Mouse (Mus musculus) liver, embryonic 14.5 days (tissue): ENCODE results near the gene Phldb1. TPM values are rescaled to one million over a fixed set of nuclear protein-coding genes. Genes with fewer than 3 reads are reported as not detected.

Source experiments
- ATAC-seq: fragments of 200-750 bp; cut with Nextera tagmentation; 2 replicates; pipeline ENCODE4 v1.8.0; 2017; ENCODE audit warnings: moderate number of reproducible peaks, mild to moderate bottlenecking, moderate library complexity; ENCODE audit not compliant: insufficient read depth
- DNase-seq, 3 experiments: peaks; one replicate each; pipeline ENCODE4 v3.0.0-alpha.2; 2012 to 2013; ENCODE audit warnings: low read depth in 3 of 3, low spot score in 3 of 3
- H3K27ac ChIP-seq: fragments of 300-500 bp; sonication (generic); 2 replicates; pipeline ENCODE4 v1.5.1; 2014; ENCODE audit warnings: moderate library complexity, mild to moderate bottlenecking, control low read depth, inconsistent platforms
- H3K27me3 ChIP-seq: fragments of 300-500 bp; sonication (generic); 2 replicates; pipeline ENCODE4 v1.6.1; 2014; ENCODE audit warnings: mild to moderate bottlenecking, low read length, moderate library complexity; ENCODE audit not compliant: control insufficient read depth, insufficient read depth
- H3K36me3 ChIP-seq: fragments of 300-500 bp; sonication (generic); replicated peaks from 2 replicates; pipeline ENCODE4 v1.6.1; 2014; ENCODE audit warnings: low read depth; ENCODE audit not compliant: control insufficient read depth, insufficient read depth
- H3K4me1 ChIP-seq, 2 experiments: fragments of 200-500 bp in 1 of 2; fragments of 300-500 bp in 1 of 2; sonication (generic) in 1 of 2; replicated peaks; 2 replicates each; pipeline ENCODE4 v1.6.1; 2012 to 2014; ENCODE audit warnings: antibody characterized with exemption in 1 of 2, inconsistent platforms in 1 of 2, low read length in 1 of 2; ENCODE audit not compliant: control insufficient read depth in 2 of 2, insufficient read depth in 2 of 2
- H3K4me2 ChIP-seq: fragments of 300-500 bp; sonication (generic); 2 replicates; pipeline ENCODE4 v1.6.1; 2014; ENCODE audit warnings: low read depth, mild to moderate bottlenecking, control low read depth, moderate library complexity
- H3K4me3 ChIP-seq, 2 experiments: fragments of 200-500 bp in 1 of 2; fragments of 300-500 bp in 1 of 2; sonication (generic) in 1 of 2; 2 replicates each; pipeline ENCODE4 v1.5.1; 2012 to 2014; ENCODE audit warnings: low read depth in 2 of 2, low read length in 2 of 2, mild to moderate bottlenecking in 2 of 2, control low read depth in 1 of 2, inconsistent platforms in 1 of 2, moderate library complexity in 1 of 2; ENCODE audit not compliant: insufficient read depth in 1 of 2
- H3K9ac ChIP-seq: fragments of 300-500 bp; sonication (generic); replicated peaks from 2 replicates; pipeline ENCODE4 v1.6.1; 2014; ENCODE audit warnings: mild to moderate bottlenecking, control low read depth, moderate library complexity
- H3K9me3 ChIP-seq: fragments of 300-500 bp; sonication (generic); 2 replicates; pipeline ENCODE4 v1.6.1; 2016; ENCODE audit warnings: low read length, mixed read lengths; ENCODE audit not compliant: control insufficient read depth
- CTCF ChIP-seq: IDR thresholded peaks from 2 replicates; pipeline ENCODE4 v1.5.1; 2016; ENCODE audit warnings: antibody characterized with exemption, low read depth, control low read depth
- EP300 ChIP-seq: IDR thresholded peaks from 2 replicates; pipeline ENCODE4 v1.6.1; 2016; ENCODE audit warnings: antibody characterized with exemption, low read depth
- WGBS: fragments of 180-500 bp; shearing (Covaris S2); extraction: QIAGEN DNeasy Blood & Tissue Kit; methylation state at CpG from one replicate; pipeline ENCODE4 v1.1.7; 2014; ENCODE audit not compliant: insufficient replicate concordance; 5-methylcytosine and 5-hydroxymethylcytosine counted together
- polyA plus RNA-seq, 2 experiments: library from polyadenylated mRNA; depleted of rRNA in 1 of 2; stranded (reverse) in 1 of 2; unstranded in 1 of 2; fragments of >200 nt; fragmentation: Nextera tagmentation in 1 of 2; extraction: Ambion mirVana in 1 of 2; gene quantifications; 2 replicates each; pipeline versions ENCODE4 v1.2.1 to v1.2.3; 2012 to 2014

The Phldb1 gene
- polyA plus RNA-seq, 2 experiments: 1.6 to 2.6 TPM

DNA sequence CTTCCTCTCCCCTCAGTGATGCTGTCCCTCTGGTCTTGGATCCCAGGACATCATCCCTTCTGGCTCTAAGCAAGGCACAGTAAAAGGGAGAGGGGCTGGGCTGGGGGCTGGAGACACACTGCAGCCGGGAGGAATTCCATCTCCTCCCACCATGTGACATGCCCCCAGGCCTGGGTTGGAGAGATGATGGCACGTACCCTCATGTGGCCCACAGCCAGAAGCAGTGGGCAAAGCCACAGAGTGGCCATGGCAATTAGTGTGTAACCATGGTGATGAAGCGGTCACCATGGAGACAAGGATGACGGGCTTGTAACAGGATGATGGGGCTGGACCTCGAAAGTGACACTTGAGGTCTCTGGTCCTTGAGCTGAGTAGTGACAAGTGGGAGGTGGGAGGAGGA is 48.4 kb downstream of the Phldb1 start:
- H3K27me3 ChIP-seq: no peaks in the 10 kb centered on the region
- H3K9ac ChIP-seq: no peak overlapping the region
- 67% methylated on average over 5 of the region's 5 CpGs for WGBS
- DNase-seq: no peak
- H3K36me3 ChIP-seq: no peaks in the 10 kb centered on the region
- H3K27ac ChIP-seq: no peak overlapping the region
- H3K4me1 ChIP-seq: peaks cover 0 to 7% of the 10 kb centered on the region in 2 experiments; a peak in 2 of 4 replicates
- no peak for ATAC-seq
- H3K9me3 ChIP-seq: no peaks in the 10 kb centered on the region
- no peak overlapping the region for H3K4me3 ChIP-seq
- H3K4me2 ChIP-seq: no peak overlapping the region
- no peak for TF ChIP-seq EP300
- no peak for TF ChIP-seq CTCF

GRCm38 (mm10) chr9:44685346-44686330 is 49.4 kb downstream of the Phldb1 start:
- no peak overlapping the region for H3K27ac ChIP-seq
- ATAC-seq: no peak

DNA sequence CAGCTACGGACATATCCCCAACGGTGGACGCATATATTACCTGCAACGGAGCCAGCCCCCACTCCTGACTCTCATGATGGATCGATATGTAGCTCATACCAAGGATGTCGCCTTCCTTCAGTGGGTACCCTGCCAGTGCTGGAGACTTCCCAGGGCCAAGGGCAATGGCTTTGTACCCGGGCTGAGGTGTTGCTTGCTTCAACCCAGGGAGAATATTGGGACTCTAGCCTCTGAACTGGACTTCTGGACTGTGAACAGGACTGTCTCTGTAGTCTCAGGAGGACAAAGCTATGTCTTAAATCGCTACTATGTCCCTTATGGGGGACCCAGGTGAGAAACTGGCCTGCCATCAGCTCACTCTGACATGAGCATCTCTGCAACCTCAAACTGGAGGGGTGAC is 52.0 kb downstream of the Phldb1 start:
- 53% methylated on average over 8 of the region's 8 CpGs for WGBS
- Histone ChIP-seq H3K27ac (no peak overlapping the region), H3K27me3 (no peaks in the 10 kb centered on the region), H3K9ac (no peak overlapping the region), H3K36me3 (no peaks in the 10 kb centered on the region), H3K4me1 (no peaks in the 10 kb centered on the region), H3K4me3 (no peak overlapping the region), H3K4me2 (no peak overlapping the region), H3K9me3 (no peaks in the 10 kb centered on the region)
- DNase-seq: no peak
- ATAC-seq: no peak
- no peak for TF ChIP-seq EP300
- no peak for TF ChIP-seq CTCF

More at GRCm38 (mm10) chr9:44685346-44686330, 49.4 kb downstream of the Phldb1 start:
- TF ChIP-seq CTCF (peak; percentile 99), EP300 (no peak)
- no peaks in the 10 kb centered on the region for H3K27me3 ChIP-seq
- no peaks in the 10 kb centered on the region for H3K36me3 ChIP-seq
- H3K9me3 ChIP-seq: no peaks in the 10 kb centered on the region
- H3K4me1 ChIP-seq: no peaks in the 10 kb centered on the region
- no peak overlapping the region for H3K4me2 ChIP-seq
- peak in 2 of 3 experiments; percentile 17 to 24 for DNase-seq
- H3K9ac ChIP-seq: no peak overlapping the region
- no peak overlapping the region for H3K4me3 ChIP-seq
- 39% methylated on average over 14 of the region's 14 CpGs for WGBS

- Histone ChIP-seq H3K4me1 (no peaks in the 10 kb centered on the region), H3K4me3 (no peak overlapping the region), H3K36me3 (no peaks in the 10 kb centered on the region), H3K27me3 (no peaks in the 10 kb centered on the region), H3K4me2 (no peak overlapping the region), H3K9me3 (no peaks in the 10 kb centered on the region), H3K9ac (no peak overlapping the region), H3K27ac (no peak overlapping the region)
- DNase-seq: no peak
- WGBS: 58% methylated on average over 5 of the region's 5 CpGs
- no peak for ATAC-seq
- TF ChIP-seq EP300: no peak
- no peak for TF ChIP-seq CTCF
These were observed 55.4 kb downstream of the Phldb1 start for GRCm38 (mm10) chr9:44679565-44679964.

DNA sequence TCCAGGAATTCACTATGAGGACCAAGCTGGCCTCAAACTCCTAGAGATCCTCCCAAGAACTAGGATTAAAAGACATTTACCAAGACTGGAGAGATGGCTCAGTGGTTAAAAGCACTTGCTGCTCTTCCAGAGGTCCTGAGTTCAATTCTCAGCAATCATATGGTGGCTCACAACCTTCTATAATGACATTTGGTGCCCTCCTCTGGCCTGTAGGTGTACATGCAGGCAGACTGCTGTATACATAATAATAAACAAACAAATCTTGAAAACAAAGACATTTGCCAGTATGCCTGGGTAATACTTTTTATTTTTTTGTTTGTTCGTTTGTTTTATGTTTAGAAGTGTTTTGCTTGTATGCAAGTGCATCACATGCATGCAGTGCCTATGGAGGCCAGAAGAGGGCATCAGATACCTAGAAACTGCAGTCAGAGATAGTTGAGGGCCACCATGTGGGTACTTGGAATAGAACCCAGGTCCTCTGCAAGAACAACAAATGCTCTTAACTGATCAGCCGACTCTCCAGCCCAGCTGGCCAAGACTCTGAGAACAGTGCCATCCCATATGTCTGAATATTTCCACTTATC is 56.6 kb downstream of the Phldb1 start:
- H3K36me3 ChIP-seq: no peaks in the 10 kb centered on the region
- H3K9ac ChIP-seq: no peak overlapping the region
- H3K27me3 ChIP-seq: no peaks in the 10 kb centered on the region
- no peak overlapping the region for H3K4me3 ChIP-seq
- H3K4me1 ChIP-seq: no peaks in the 10 kb centered on the region
- no peaks in the 10 kb centered on the region for H3K9me3 ChIP-seq
- H3K27ac ChIP-seq: no peak overlapping the region
- H3K4me2 ChIP-seq: no peak overlapping the region
- 55% methylated on average over 2 of the region's 2 CpGs for WGBS
- no peak for TF ChIP-seq EP300
- TF ChIP-seq CTCF: peak; percentile 43
- no peak for DNase-seq
- no peak for ATAC-seq
